Comparison of ENCODE assay signal across 20 mouse cellular contexts in genomic region chr12:25110682-25111078, GRCm38 (mm10). TPM values are rescaled to one million over a fixed set of nuclear protein-coding genes. Genes with fewer than 3 reads are reported as not detected.
DNase-seq lines count a peak whose midpoint lies in the region; ATAC-seq and TF ChIP-seq lines count a peak whose summit lies in the region.
"Had no signal": no experiment of that assay in that cellular context is flagged by ENCODE, and none has a peak within 500 bp of the region (broad histone marks: within the 10 kb centered on the region; RNA-seq: fewer than 3 reads in every experiment).

No protein-coding gene starts in this region.

- no peaks in the 10 kb centered on the region for H3K79me2 ChIP-seq in heart, adult 2 months (replicated peaks; ENCODE audit: control insufficient read depth, insufficient read depth, low read length)

- ATAC-seq in heart, embryonic 11.5 days (replicated peaks; ENCODE audit: insufficient number of reproducible peaks, low FRiP score, low TSS enrichment): no peak
- ATAC-seq in kidney, embryonic 16.5 days (ENCODE audit: low FRiP score, low TSS enrichment): no peak
- ATAC-seq in stomach, embryonic 15.5 days (ENCODE audit: insufficient read depth, low FRiP score, low read depth): no peak
- ATAC-seq: forebrain, embryonic 14.5 days; inflammation-experienced regulatory T-cells, adult 6 months had no signal

- peaks cover 3% of the 10 kb centered on the region for H3K4me1 ChIP-seq in heart, adult 2 months (ENCODE audit: control insufficient read depth, insufficient read depth, low read length)
- no peaks in the 10 kb centered on the region for H3K4me1 ChIP-seq in heart, embryonic 11.5 days (ENCODE audit: control insufficient read depth, insufficient read depth, low read length)
- peaks cover 19% of the 10 kb centered on the region for H3K4me1 ChIP-seq in kidney, adult 2 months (ENCODE audit: control insufficient read depth, insufficient read depth, low read length)
- H3K4me1 ChIP-seq in kidney, embryonic 16.5 days (ENCODE audit: insufficient read depth, low read length): peaks cover 10% of the 10 kb centered on the region
- peaks cover 6% of the 10 kb centered on the region; the same call in 1 of the 2 replicates for H3K4me1 ChIP-seq in brown adipose tissue, adult 24 weeks (ENCODE audit: control insufficient read depth, insufficient read depth, insufficient read length, low read length)
- peaks cover 5% of the 10 kb centered on the region; the same call in 1 of the 2 replicates for H3K4me1 ChIP-seq in stomach, embryonic 15.5 days
- H3K4me1 ChIP-seq: neural tube, embryonic 12.5 days had no signal

- H3K36me3 ChIP-seq in heart, adult 2 months (ENCODE audit: control insufficient read depth, insufficient read depth, low read length): no peaks in the 10 kb centered on the region
- H3K36me3 ChIP-seq in heart, embryonic 11.5 days (ENCODE audit: control insufficient read depth, insufficient read depth, low read length): no peaks in the 10 kb centered on the region
- H3K36me3 ChIP-seq in kidney, adult 2 months (ENCODE audit: control insufficient read depth, insufficient read depth, low read length): no peaks in the 10 kb centered on the region
- no peaks in the 10 kb centered on the region for H3K36me3 ChIP-seq in kidney, embryonic 16.5 days (ENCODE audit: insufficient read depth, low read length)
- H3K36me3 ChIP-seq in stomach, embryonic 15.5 days: no peaks in the 10 kb centered on the region
- H3K36me3 ChIP-seq: hindbrain, embryonic 12.5 days; neural tube, embryonic 12.5 days had no signal

- TF ChIP-seq POLR2A in heart, adult 2 months (IDR thresholded peaks at IDR 0.05; ENCODE audit: insufficient read depth, low read depth, low read length): no peak
- TF ChIP-seq POLR2A in kidney, adult 2 months (IDR thresholded peaks at IDR 0.05; ENCODE audit: low read depth, low read length): no peak

- no peak for TF ChIP-seq EP300 in heart, adult 2 months (IDR thresholded peaks at IDR 0.05; ENCODE audit: insufficient read depth, low read depth, low read length)

- no peak overlapping the region for H3K4me3 ChIP-seq in heart, adult 2 months
- H3K4me3 ChIP-seq in heart, embryonic 11.5 days (ENCODE audit: low read depth, low read length): no peak overlapping the region
- no peak overlapping the region for H3K4me3 ChIP-seq in kidney, adult 2 months (ENCODE audit: insufficient read depth, low read depth, low read length)
- no peak overlapping the region for H3K4me3 ChIP-seq in kidney, embryonic 16.5 days (ENCODE audit: low read length)
- no peak overlapping the region for H3K4me3 ChIP-seq in brown adipose tissue, adult 24 weeks (ENCODE audit: insufficient read depth, low read depth, low read length)
- no peak overlapping the region for H3K4me3 ChIP-seq in stomach, embryonic 15.5 days (replicated peaks)
- H3K4me3 ChIP-seq: erythroblast, embryonic 14.5 days; hindbrain, embryonic 12.5 days; left cerebral cortex, adult 2 months; neural tube, embryonic 12.5 days had no signal

- 58% methylated on average over 7 of the region's 7 CpGs for WGBS in heart, adult 2 months
- 69% methylated on average over 7 of the region's 7 CpGs for WGBS in heart, embryonic 11.5 days (ENCODE audit: insufficient replicate concordance)
- 74% methylated on average over 7 of the region's 7 CpGs for WGBS in kidney, adult 2 months
- 69% methylated on average over 7 of the region's 7 CpGs for WGBS in kidney, embryonic 16.5 days
- 76% methylated on average over 7 of the region's 7 CpGs for WGBS in stomach, embryonic 15.5 days

- TF ChIP-seq CTCF in heart, adult 2 months (IDR thresholded peaks at IDR 0.05): no peak
- TF ChIP-seq CTCF in kidney, adult 2 months (conservative IDR thresholded peaks at IDR 0.05; ENCODE audit: insufficient read depth, insufficient read length, low read depth, low read length): no peak

- no peak overlapping the region for H3K4me2 ChIP-seq in heart, embryonic 11.5 days
- no peak overlapping the region for H3K4me2 ChIP-seq in kidney, embryonic 16.5 days (replicated peaks; ENCODE audit: low read depth, low read length)
- H3K4me2 ChIP-seq in stomach, embryonic 15.5 days: no peak overlapping the region
- H3K4me2 ChIP-seq: hindbrain, embryonic 12.5 days; midbrain, embryonic 11.5 days; neural tube, embryonic 12.5 days had no signal

- intact Hi-C loops in heart, adult 2 months (cut with DNase I): no loop called here

- H3K27me3 ChIP-seq in heart, adult 2 months (ENCODE audit: control insufficient read depth, insufficient read depth, low read length): no peaks in the 10 kb centered on the region
- no peaks in the 10 kb centered on the region for H3K27me3 ChIP-seq in heart, embryonic 11.5 days (ENCODE audit: control insufficient read depth, insufficient read depth, low read length)
- no peaks in the 10 kb centered on the region for H3K27me3 ChIP-seq in kidney, adult 2 months (replicated peaks; ENCODE audit: control insufficient read depth, insufficient read depth, low read length)
- H3K27me3 ChIP-seq in kidney, embryonic 16.5 days (ENCODE audit: insufficient read depth, low read length): no peaks in the 10 kb centered on the region
- H3K27me3 ChIP-seq in stomach, embryonic 15.5 days (replicated peaks): no peaks in the 10 kb centered on the region
- H3K27me3 ChIP-seq: hindbrain, embryonic 12.5 days; neural tube, embryonic 12.5 days had no signal

- no peaks in the 10 kb centered on the region for H3K9me3 ChIP-seq in heart, embryonic 11.5 days (replicated peaks; ENCODE audit: control insufficient read depth, low read length)
- no peaks in the 10 kb centered on the region for H3K9me3 ChIP-seq in kidney, embryonic 16.5 days (ENCODE audit: low read length)
- H3K9me3 ChIP-seq in stomach, embryonic 15.5 days: 0 out of 2 replicates have a peak, but pooled peaks cover 3% of the 10 kb centered on the region
- H3K9me3 ChIP-seq: hindbrain, embryonic 12.5 days; neural tube, embryonic 12.5 days had no signal

- peak overlapping the region; percentile 55; the same call in 1 of the 2 replicates for H3K27ac ChIP-seq in heart, adult 2 months
- no peak overlapping the region for H3K27ac ChIP-seq in heart, embryonic 11.5 days (ENCODE audit: low read depth, low read length)
- H3K27ac ChIP-seq in kidney, adult 2 months (ENCODE audit: insufficient read depth, low read depth, low read length): peak overlapping the region; percentile 86
- no peak overlapping the region for H3K27ac ChIP-seq in kidney, embryonic 16.5 days (ENCODE audit: low read length)
- H3K27ac ChIP-seq in brown adipose tissue, adult 24 weeks (replicated peaks; ENCODE audit: low read depth, low read length): peak overlapping the region; percentile 81
- H3K27ac ChIP-seq in stomach, embryonic 15.5 days: 0 out of 2 replicates have a peak overlapping the region, but pooled peaks have one; percentile 3
- H3K27ac ChIP-seq: hindbrain, embryonic 12.5 days; left cerebral cortex, adult 2 months; liver, embryonic 14.5 days; macrophage; neural tube, embryonic 12.5 days had no signal

- H3K9ac ChIP-seq in heart, adult 2 months (ENCODE audit: low read depth, low read length): no peak overlapping the region
- no peak overlapping the region for H3K9ac ChIP-seq in heart, embryonic 11.5 days (ENCODE audit: low read depth, low read length)
- no peak overlapping the region for H3K9ac ChIP-seq in kidney, embryonic 16.5 days (replicated peaks; ENCODE audit: low read length)
- no peak overlapping the region for H3K9ac ChIP-seq in stomach, embryonic 15.5 days
- H3K9ac ChIP-seq: hindbrain, embryonic 12.5 days; liver, embryonic 14.5 days; neural tube, embryonic 12.5 days had no signal

- DNase-seq in heart, adult 2 months: no peak
- DNase-seq in kidney, adult 2 months: no peak
- DNase-seq in testis, postnatal 10 days (ENCODE audit: low spot score): no peak
- DNase-seq: B cell, adult 2 months; gastrocnemius, postnatal 10 days; right cerebral cortex, adult 18-20 months; thymus, postnatal 36 days had no signal

RNA-seq across cellular contexts. Expression of gene Id2, which starts 13.7 kb away (rescaled TPM):
- total RNA-seq in heart, adult 2 months (2021): 10 to 100 TPM in 1 of 2 experiments, 1 to 10 TPM in 1; 9.3 to 11.9 TPM
- polyA plus RNA-seq in heart, adult 2 months (2012; rRNA removed): 26.7 and 27.8 TPM in 2 replicates
- 511 and 550 TPM in 2 replicates for polyA plus RNA-seq in heart, embryonic 11.5 days (2014; fragmentation: Nextera tagmentation; extraction: Ambion mirVana)
- polyA plus RNA-seq in kidney, adult 2 months (2012; rRNA removed): 476 and 599 TPM in 2 replicates
- polyA plus RNA-seq in kidney, embryonic 16.5 days (2015; fragmentation: Nextera tagmentation; extraction: Ambion mirVana): 474 and 534 TPM in 2 replicates
- polyA plus RNA-seq in brown adipose tissue, adult 24 weeks (2012; ENCODE audit: insufficient read depth, insufficient read length, missing spikeins): 40.6 and 60.6 TPM in 2 replicates
- 339 and 387 TPM in 2 replicates for polyA plus RNA-seq in stomach, embryonic 15.5 days (2015; fragmentation: Nextera tagmentation; extraction: Ambion mirVana)
- polyA plus RNA-seq: erythroblast, embryonic 14.5 days had no signal

Comparison
In these comparisons a context has a peak if more than half of its experiments do, and no peak if none do; other contexts are left out.
1. H3K27ac ChIP-seq: peak in heart, adult 2 months (single experiment), kidney, adult 2 months (single experiment), brown adipose tissue, adult 24 weeks (single experiment) and stomach, embryonic 15.5 days (single experiment); none in heart, embryonic 11.5 days (single experiment) and kidney, embryonic 16.5 days (single experiment).